Mouse (Mus musculus) hindbrain, embryonic 10.5 days (tissue): ENCODE data around the gene Cldn3. TPM values are rescaled to one million over a fixed set of nuclear protein-coding genes. Genes with fewer than 3 reads are reported as not detected.

Experiments used
- DNase-seq: peaks from one replicate; pipeline ENCODE4 v3.0.0-alpha.2; 2017; ENCODE audit warnings: low spot score
- H3K27ac ChIP-seq: fragments of 300-500 bp; sonication (generic); 2 replicates; pipeline ENCODE4 v1.5.1; 2016; ENCODE audit warnings: mild to moderate bottlenecking, moderate library complexity
- H3K27me3 ChIP-seq: fragments of 300-500 bp; sonication (generic); 2 replicates; pipeline ENCODE4 v1.6.1; 2016; ENCODE audit warnings: mild to moderate bottlenecking; ENCODE audit not compliant: poor library complexity, insufficient read depth, severe bottlenecking
- H3K36me3 ChIP-seq: fragments of 300-500 bp; sonication (generic); 2 replicates; pipeline ENCODE4 v1.6.1; 2016; ENCODE audit warnings: mild to moderate bottlenecking, moderate library complexity
- H3K4me1 ChIP-seq: fragments of 300-500 bp; sonication (generic); replicated peaks from 2 replicates; pipeline ENCODE4 v1.6.1; 2016; ENCODE audit warnings: mild to moderate bottlenecking
- H3K4me3 ChIP-seq: fragments of 300-500 bp; sonication (generic); 2 replicates; pipeline ENCODE4 v1.5.1; 2016; ENCODE audit warnings: mild to moderate bottlenecking, moderate library complexity
- H3K9me3 ChIP-seq: fragments of 300-500 bp; sonication (generic); 2 replicates; pipeline ENCODE4 v1.6.1; 2016; ENCODE audit warnings: mild to moderate bottlenecking, moderate library complexity
- WGBS: fragments of 180-500 bp; shearing (Covaris S2); methylation state at CpG from one replicate; pipeline ENCODE4 v1.1.7; 2016; 5-methylcytosine and 5-hydroxymethylcytosine counted together
- polyA plus RNA-seq: library from polyadenylated mRNA; unstranded; fragments of >200 nt; fragmentation: Nextera tagmentation; extraction: Ambion mirVana; gene quantifications from 2 replicates; pipeline ENCODE4 v1.2.1, GENCODE M21; 2016

Cldn3 gene
- polyA plus RNA-seq, 1 experiment from 2014 or later = 7.9 TPM

DNA sequence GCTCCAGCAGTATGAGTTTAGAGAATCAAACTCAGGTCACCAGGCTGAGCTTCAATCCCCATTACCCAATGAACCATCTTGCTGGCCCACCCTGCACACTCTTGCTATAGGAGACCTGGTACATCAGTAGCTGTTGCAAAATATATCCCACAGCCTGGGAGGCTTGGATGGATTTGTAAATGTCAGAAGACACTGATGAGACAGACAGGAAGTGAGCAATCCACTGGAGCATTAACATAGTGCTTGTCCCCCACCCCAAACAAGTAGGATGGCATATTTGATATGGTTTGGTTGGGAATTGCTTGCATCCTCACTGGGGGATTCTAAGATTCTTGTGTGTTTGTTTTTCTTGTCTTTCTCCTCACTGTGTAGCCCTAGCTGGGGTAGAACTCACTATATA, 12.9 kb upstream of the Cldn3 start:
- no peaks in the 10 kb centered on the region for H3K4me1 ChIP-seq
- no peaks in the 10 kb centered on the region for H3K9me3 ChIP-seq
- no peak overlapping the region for H3K4me3 ChIP-seq
- H3K27ac ChIP-seq = no peak overlapping the region
- no peaks in the 10 kb centered on the region for H3K27me3 ChIP-seq
- H3K36me3 ChIP-seq = no peaks in the 10 kb centered on the region
- no peak for DNase-seq

DNA sequence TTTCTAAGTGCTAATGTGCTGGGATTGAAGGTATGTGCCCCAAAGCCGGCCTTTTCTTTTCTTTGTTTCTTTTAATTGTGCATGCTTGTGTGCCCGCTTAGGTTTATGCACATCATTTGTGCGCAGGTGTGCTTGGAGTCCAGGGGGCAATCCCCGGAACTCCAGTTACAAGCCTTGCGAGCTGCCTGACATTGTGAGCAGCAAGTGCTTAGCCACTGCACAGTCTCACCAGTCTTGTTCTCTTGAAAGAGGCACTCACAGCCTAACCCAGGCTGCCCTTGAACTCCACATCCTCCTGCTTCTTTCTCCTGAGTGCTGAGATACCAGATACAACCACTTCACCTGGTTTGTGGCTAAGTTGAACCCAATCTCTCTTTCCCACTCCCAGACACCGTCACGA, 12.5 kb upstream of the Cldn3 start:
- no peak overlapping the region for H3K27ac ChIP-seq
- DNase-seq = no peak
- 88% methylated on average over 7 of the region's 7 CpGs for WGBS

DNA sequence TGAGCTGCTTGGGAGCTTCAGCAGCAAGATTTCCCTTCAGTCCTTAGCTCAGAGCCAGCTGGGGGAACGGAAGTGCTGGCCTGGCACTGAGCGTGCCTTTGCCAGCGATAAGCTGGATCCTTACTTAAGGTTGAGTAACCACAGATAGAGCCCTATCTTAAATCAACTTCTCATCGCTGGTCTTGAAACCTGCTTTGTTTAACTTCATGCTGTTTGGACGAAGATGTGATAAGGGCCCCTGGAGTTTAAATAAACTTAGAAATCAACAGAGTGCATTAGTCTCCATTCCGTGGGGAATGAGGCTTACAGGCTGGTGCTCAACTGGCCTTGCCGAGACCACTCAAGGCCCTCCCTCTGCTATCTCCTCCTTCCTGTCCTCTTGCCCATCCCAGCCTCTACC, 11.7 kb upstream of the Cldn3 start:
- H3K27ac ChIP-seq = no peak overlapping the region
- no peaks in the 10 kb centered on the region for H3K9me3 ChIP-seq
- DNase-seq = no peak
- 63% methylated on average over 7 of the region's 7 CpGs for WGBS
- no peaks in the 10 kb centered on the region for H3K36me3 ChIP-seq
- no peaks in the 10 kb centered on the region for H3K4me1 ChIP-seq
- no peak overlapping the region for H3K4me3 ChIP-seq
- H3K27me3 ChIP-seq = no peaks in the 10 kb centered on the region

More for the DNA sequence above, 12.5 kb upstream of the Cldn3 start:
- no peaks in the 10 kb centered on the region for H3K27me3 ChIP-seq
- H3K4me1 ChIP-seq = no peaks in the 10 kb centered on the region
- H3K4me3 ChIP-seq = no peak overlapping the region
- no peaks in the 10 kb centered on the region for H3K9me3 ChIP-seq
- no peaks in the 10 kb centered on the region for H3K36me3 ChIP-seq

DNA sequence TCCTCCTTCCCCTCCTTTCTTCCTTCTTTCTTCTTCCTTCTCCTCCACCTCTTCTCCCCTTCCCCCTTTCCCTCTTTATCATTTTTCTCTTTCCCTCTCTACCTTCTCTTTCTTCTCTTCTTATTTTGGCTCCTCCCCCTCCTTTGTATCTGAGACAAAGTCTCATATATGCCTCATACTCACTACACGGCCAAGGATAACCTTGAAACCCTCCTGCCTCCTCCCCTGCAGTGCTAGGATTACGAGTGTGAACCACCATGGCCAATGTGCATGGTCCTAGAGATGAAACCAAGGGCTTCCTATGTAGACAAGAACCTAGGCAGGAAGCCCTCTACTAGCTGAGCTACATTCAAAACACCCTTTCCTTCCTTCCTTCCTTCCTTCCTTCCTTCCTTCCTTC, 11.1 kb upstream of the Cldn3 start:
- 59% methylated on average over 2 of the region's 2 CpGs for WGBS
- Histone ChIP-seq H3K9me3 (no peaks in the 10 kb centered on the region), H3K27me3 (no peaks in the 10 kb centered on the region), H3K4me1 (no peaks in the 10 kb centered on the region), H3K4me3 (no peak overlapping the region), H3K36me3 (no peaks in the 10 kb centered on the region), H3K27ac (no peak overlapping the region)
- DNase-seq = no peak

DNA sequence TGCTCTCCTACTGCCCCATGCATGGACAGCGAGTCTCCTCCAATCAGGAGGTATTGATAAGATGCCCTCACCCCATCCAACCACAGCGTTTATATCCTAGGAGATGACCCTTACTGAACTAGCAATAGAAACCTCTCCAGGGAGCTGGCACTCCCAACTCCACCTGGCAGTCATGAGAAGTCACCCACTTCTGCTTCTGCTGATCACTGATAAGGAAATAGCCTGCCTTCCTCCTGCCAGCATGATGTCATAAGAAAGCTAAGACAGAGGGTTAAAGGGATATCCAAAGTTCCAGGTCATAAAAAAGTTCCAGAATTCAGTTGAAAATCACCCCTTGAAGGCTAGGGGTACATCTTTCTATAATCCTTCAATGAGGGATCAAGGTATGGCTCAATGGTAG, 9.8 kb upstream of the Cldn3 start:
- no peaks in the 10 kb centered on the region for H3K4me1 ChIP-seq
- 88% methylated on average over 2 of the region's 2 CpGs for WGBS
- no peak for DNase-seq
- no peak overlapping the region for H3K4me3 ChIP-seq
- no peaks in the 10 kb centered on the region for H3K36me3 ChIP-seq
- no peaks in the 10 kb centered on the region for H3K9me3 ChIP-seq
- H3K27ac ChIP-seq = no peak overlapping the region
- no peaks in the 10 kb centered on the region for H3K27me3 ChIP-seq

DNA sequence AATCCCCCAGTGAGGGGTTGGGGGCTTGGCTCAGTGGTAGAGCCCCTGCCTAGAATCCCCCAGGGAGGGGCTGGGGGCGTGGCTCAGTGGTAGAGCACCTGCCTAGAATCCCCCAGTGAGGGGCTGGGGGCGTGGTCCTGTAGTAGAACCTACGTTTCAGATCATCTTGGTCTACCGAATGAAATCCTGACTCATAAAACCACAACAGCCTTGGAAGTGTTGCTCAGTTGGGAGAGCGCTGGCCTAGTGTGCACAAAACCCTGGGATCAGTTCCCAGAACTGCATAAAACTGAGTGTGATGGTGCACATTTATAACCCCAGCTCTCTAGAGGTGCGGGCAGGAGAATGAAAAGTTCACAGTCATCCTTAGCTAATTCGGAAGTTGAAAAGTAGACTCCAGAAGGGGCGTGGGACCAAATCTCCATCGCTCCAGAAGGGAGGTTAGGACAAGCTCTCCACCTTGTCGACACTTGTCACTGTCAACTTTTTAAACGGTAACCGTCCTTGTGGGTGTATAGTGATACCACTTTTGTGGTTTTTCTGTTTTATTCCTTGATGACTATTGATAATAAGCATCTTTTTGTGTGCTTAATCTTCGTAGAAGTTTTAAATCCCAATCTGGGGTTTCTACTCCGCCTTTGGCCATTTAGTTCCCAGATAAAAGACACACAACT, 9.3 kb upstream of the Cldn3 start:
- no peak for DNase-seq
- Histone ChIP-seq H3K27ac (no peak overlapping the region), H3K9me3 (no peaks in the 10 kb centered on the region), H3K27me3 (no peaks in the 10 kb centered on the region), H3K36me3 (no peaks in the 10 kb centered on the region), H3K4me1 (no peaks in the 10 kb centered on the region), H3K4me3 (no peak overlapping the region)
- WGBS = 84% methylated on average over 14 of the region's 14 CpGs

DNA sequence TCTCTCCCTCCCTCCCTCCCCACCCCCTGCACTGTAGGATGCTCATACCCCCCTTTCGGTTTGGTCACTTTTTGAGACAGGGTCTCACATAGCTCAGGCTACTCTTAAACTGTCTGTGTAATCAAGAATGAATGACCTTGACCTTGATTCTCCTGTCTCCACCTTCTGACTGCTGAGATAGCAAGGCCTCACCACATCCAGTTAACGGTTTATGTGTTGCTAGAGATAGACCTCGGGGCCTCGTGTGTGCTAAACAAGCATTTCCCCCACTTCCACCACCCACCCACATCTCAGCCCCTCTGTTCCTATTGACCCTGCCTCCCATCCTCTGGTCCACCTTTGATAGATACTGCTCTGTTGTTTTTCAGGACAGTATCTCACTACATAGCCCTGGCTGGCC, 8.2 kb upstream of the Cldn3 start:
- H3K27me3 ChIP-seq = no peaks in the 10 kb centered on the region
- WGBS = 84% methylated on average over 4 of the region's 4 CpGs
- H3K27ac ChIP-seq = no peak overlapping the region
- no peaks in the 10 kb centered on the region for H3K9me3 ChIP-seq
- no peaks in the 10 kb centered on the region for H3K36me3 ChIP-seq
- no peak for DNase-seq
- H3K4me1 ChIP-seq = no peaks in the 10 kb centered on the region
- no peak overlapping the region for H3K4me3 ChIP-seq

DNA sequence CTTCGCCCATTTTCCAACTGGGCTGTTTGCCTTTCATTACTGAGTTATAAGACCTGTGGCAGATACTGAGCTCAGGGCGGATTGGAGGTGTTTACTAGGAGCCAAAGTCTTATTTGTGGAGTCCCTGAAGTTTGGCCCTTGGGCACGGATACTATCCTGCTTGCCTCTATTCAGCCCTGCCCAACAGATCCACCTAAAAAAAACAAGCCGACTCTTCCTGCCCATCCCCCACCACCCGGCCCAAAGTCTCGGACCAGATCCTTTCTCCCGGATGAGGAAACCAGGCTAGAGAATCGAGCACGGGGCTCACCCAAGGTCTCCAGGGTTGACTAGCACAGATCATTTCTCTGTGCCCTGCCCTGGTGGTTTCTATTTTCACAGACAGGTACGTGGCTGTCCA, 4.9 kb upstream of the Cldn3 start:
- WGBS = 61% methylated on average over 10 of the region's 10 CpGs
- peaks cover 25% of the 10 kb centered on the region for H3K27me3 ChIP-seq
- DNase-seq = no peak
- H3K4me1 ChIP-seq = peaks cover 33% of the 10 kb centered on the region
- no peaks in the 10 kb centered on the region for H3K9me3 ChIP-seq
- H3K4me3 ChIP-seq = no peak overlapping the region
- H3K36me3 ChIP-seq = no peaks in the 10 kb centered on the region
- no peak overlapping the region for H3K27ac ChIP-seq

DNA sequence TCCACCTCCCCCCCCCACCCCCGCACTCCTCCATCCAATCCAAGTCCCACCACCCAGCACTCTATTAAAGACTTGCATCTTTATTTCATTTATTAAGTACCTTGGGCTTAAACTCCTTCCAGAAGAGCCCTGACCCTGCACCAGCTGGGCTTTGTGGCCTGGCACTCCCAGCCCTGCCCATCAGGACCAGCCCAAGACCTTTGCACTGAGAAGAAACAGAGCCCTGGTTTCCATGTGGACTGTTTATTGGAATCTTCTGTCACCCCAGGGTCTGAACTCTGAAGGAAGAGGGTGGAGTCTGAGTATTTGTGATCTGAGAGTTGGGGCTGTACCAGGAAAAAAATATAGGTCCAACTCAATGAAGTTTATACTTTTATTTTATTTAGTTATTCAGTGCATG, 2.9 kb upstream of the Cldn3 start:
- Histone ChIP-seq H3K4me1 (peaks cover 44% of the 10 kb centered on the region), H3K9me3 (no peaks in the 10 kb centered on the region), H3K36me3 (no peaks in the 10 kb centered on the region), H3K27me3 (peaks cover 44% of the 10 kb centered on the region), H3K4me3 (no peak overlapping the region), H3K27ac (no peak overlapping the region)
- DNase-seq = no peak
- WGBS = 90% methylated on average over 1 of the region's 1 CpGs

DNA sequence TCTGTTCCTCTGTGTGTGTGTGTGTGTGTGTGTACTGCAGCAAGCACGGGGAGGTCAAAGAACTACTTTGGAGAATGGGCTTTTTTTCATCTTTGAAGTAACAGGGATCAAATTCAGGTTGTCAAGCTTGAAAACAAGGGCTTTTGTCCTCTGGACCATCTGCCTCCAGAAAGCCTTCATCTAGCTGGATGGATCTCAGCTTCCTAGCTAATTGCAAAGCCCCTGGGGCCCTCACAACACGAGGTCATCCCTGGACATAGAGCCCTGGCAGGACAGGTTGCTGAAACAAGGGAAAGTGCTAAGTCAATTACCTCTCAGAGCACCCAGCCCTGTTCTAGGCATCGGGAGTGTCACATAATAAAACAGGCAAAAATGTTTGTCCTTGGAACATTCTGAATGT, 2.2 kb upstream of the Cldn3 start:
- no peak overlapping the region for H3K4me3 ChIP-seq
- peaks cover 51% of the 10 kb centered on the region for H3K27me3 ChIP-seq
- no peaks in the 10 kb centered on the region for H3K9me3 ChIP-seq
- DNase-seq = peak; percentile 30
- H3K4me1 ChIP-seq = peaks cover 44% of the 10 kb centered on the region
- peak overlapping the region; percentile 76 for H3K27ac ChIP-seq
- H3K36me3 ChIP-seq = no peaks in the 10 kb centered on the region
- 9% methylated on average over 3 of the region's 3 CpGs for WGBS

DNA sequence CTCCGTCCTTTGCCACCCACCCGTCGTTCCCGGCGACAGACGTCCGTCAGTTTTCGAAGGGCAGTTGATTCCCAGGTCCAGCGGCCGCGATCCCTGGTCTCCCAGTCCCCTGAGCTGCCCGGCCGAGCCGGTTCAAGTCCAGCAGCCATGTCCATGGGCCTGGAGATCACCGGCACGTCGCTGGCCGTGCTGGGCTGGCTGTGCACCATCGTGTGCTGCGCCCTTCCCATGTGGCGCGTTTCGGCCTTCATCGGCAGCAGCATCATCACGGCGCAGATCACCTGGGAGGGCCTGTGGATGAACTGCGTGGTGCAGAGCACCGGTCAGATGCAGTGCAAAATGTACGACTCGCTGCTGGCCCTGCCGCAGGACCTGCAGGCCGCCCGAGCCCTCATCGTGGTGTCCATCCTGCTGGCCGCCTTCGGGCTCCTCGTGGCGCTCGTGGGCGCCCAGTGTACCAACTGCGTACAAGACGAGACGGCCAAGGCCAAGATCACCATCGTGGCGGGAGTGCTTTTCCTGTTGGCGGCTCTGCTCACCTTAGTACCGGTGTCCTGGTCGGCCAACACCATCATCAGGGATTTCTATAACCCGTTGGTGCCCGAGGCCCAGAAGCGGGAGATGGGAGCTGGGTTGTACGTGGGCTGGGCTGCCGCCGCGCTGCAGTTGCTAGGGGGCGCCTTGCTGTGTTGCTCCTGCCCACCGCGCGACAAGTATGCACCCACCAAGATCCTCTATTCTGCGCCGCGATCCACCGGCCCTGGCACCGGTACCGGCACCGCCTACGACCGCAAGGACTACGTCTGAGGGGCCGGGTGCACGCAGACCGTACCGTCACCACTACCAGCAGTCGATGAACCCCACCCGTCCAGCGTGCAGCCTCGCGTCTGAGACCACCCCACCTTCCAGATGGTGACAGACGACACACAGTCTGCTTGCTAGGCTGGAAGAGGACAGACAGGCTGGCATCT, 569 bp downstream of the Cldn3 start:
- no peaks in the 10 kb centered on the region for H3K36me3 ChIP-seq
- peak; percentile 46 for DNase-seq
- H3K4me3 ChIP-seq = peak overlapping the region; percentile 42
- H3K9me3 ChIP-seq = no peaks in the 10 kb centered on the region
- WGBS = 3% methylated on average over 79 of the region's 79 CpGs
- H3K27ac ChIP-seq = peak overlapping the region; percentile 66
- peaks cover 44% of the 10 kb centered on the region for H3K4me1 ChIP-seq
- peaks cover 65% of the 10 kb centered on the region for H3K27me3 ChIP-seq

DNA sequence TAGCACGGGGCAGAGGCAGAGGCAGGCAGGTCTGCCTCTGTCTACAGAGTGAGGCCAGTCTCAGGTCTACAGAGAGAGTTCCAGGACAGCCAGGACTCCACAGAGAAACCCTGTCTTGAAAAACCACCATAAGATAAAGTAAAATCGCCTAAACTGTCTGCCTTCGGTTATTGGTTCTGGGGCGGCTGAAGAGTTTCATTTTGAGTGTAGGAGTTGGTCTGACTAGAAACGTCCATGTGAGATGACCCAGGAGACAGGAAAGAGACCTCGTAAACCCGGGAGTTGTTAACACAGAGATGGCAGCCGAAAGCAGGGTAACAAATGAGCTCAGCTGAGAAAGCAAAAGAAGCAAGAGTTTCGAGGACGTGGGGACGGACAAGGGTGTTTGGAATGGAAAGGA, 3.2 kb downstream of the Cldn3 start:
- Histone ChIP-seq H3K9me3 (no peaks in the 10 kb centered on the region), H3K27ac (no peak overlapping the region), H3K4me1 (peaks cover 30% of the 10 kb centered on the region), H3K36me3 (no peaks in the 10 kb centered on the region), H3K4me3 (no peak overlapping the region), H3K27me3 (peaks cover 59% of the 10 kb centered on the region)
- WGBS = 76% methylated on average over 11 of the region's 11 CpGs
- no peak for DNase-seq

DNA sequence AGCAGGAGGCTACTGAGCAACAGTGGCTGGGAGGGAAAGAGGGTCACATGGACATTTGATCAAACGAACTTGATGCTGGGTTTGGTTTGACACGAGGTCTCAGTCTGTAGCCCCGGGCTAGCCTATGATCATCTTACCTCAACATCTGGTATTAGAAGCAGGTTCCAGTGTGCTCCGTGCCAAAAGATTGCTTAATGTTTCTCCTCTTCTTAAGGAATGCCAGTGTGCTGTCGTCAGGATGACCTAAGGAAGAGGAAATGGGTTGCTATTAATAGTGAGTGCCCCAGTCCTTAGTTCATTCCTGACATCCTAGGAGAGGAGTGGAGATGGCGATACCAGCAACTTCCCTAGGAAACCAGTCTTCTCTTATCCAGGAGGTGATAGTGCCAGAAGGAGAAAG, 3.7 kb downstream of the Cldn3 start:
- no peak for DNase-seq
- no peak overlapping the region for H3K4me3 ChIP-seq
- WGBS = 70% methylated on average over 6 of the region's 6 CpGs

More for the DNA sequence above, 3.7 kb downstream of the Cldn3 start:
- Histone ChIP-seq H3K27ac (no peak overlapping the region), H3K27me3 (peaks cover 54% of the 10 kb centered on the region), H3K36me3 (no peaks in the 10 kb centered on the region), H3K4me1 (peaks cover 25% of the 10 kb centered on the region), H3K9me3 (no peaks in the 10 kb centered on the region)
